Mouse (Mus musculus): ENCODE data around the gene Neurod1. TPM values are rescaled to one million over a fixed set of nuclear protein-coding genes. Genes with fewer than 3 reads are reported as not detected.

Neurod1 gene
- total and polyA plus RNA-seq, 3 experiments = not detected

DNA sequence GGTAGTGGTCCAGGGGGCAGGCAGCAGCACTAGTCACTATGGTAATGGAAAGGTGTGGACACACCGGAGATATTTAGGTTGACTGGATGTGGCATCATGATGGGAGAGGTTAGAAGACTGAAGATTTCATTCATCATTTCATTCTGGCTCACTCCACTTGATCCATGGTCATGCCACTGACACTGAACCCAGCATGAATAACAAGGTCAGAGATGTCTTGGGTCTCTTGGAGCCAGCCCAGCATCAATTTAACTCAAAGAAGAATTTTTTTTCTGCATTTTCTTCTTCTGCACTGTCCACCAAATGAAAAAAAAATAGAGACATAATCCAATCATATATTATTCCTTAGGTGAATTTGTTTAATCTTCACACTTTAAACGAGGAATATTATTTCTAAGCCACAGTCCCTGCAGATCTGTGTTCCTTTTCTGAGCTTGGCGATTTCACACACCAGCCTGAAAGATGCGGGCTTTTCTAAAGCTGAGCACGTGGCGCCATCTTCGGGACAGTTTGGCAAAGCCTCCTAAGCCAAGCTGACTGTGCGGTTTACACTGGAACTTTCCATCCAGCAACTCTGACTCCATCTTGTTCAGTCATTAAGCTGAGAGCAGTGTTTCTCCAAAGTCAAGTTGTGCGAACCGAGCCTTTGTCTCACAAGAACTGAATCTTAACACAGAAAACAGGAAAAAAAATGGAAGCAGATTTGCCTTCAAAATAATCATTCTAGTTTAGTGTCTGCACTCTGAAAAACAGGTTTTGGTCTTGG, 42.6 kb upstream of the Neurod1 start (continued):
- TF ChIP-seq HCFC1 (IDR thresholded peaks at IDR 0.05; ENCODE audit: low read depth, low read length) (no peak), ZMIZ1 (IDR thresholded peaks at IDR 0.05; ENCODE audit: low read depth, low read length) (no peak), TBP (IDR thresholded peaks at IDR 0.05; ENCODE audit: low read depth, low read length) (no peak), POLR2AphosphoS2 (IDR thresholded peaks at IDR 0.05; ENCODE audit: low read length) (no peak), SIN3A (IDR thresholded peaks at IDR 0.05; ENCODE audit: low read length) (0 out of 2 replicates have a peak, but pooled peaks have one; percentile 27), RCOR1 (IDR thresholded peaks at IDR 0.05; ENCODE audit: low read depth, low read length) (no peak), SMC3 (IDR thresholded peaks at IDR 0.05; ENCODE audit: low read depth, low read length) (peak; percentile 96), CHD2 (IDR thresholded peaks at IDR 0.05; ENCODE audit: low read length) (no peak), MYB (IDR thresholded peaks at IDR 0.05; ENCODE audit: low read depth, low read length) (no peak), CTCF (IDR thresholded peaks at IDR 0.05 in 2 of 3, conservative IDR thresholded peaks at IDR 0.05 in 1 of 3; ENCODE audit: control insufficient read depth in 1 of 3, insufficient read depth in 1 of 3, low read depth in 2 of 3, low read length in 3 of 3, poor library complexity in 1 of 3, severe bottlenecking in 1 of 3) (peak; percentile 54 to 90 (median 82)), MAZ (IDR thresholded peaks at IDR 0.05; ENCODE audit: low read depth, low read length) (no peak), ZKSCAN1 (IDR thresholded peaks at IDR 0.05; ENCODE audit: low read depth, low read length) (no peak), ELF1 (IDR thresholded peaks at IDR 0.05; ENCODE audit: low read depth, low read length) (no peak), MAX (IDR thresholded peaks at IDR 0.05; ENCODE audit: low read length) (peak; percentile 74; the same call in 1 of the 2 replicates)

GRCm38 (mm10) chr2:79485127-79485526, 28.6 kb upstream of the Neurod1 start:
- Histone ChIP-seq H3K9me3 (replicated peaks; ENCODE audit: insufficient read depth, low read length) (no peaks in the 10 kb centered on the region), H3K4me1 (ENCODE audit: control insufficient read depth in 1 of 2, insufficient read depth in 2 of 2, low read length in 2 of 2) (no peaks in the 10 kb centered on the region), H3K79me2 (ENCODE audit: control insufficient read depth, insufficient read depth, low read length, poor library complexity) (no peaks in the 10 kb centered on the region), H3K9ac (ENCODE audit: control insufficient read depth, low read depth, low read length, poor library complexity, severe bottlenecking) (no peak overlapping the region), H3K27ac (ENCODE audit: control insufficient read depth, low read depth, low read length) (no peak overlapping the region), H3K36me3 (ENCODE audit: control insufficient read depth in 1 of 2, insufficient read depth in 2 of 2, low read length in 2 of 2) (no peaks in the 10 kb centered on the region), H3K4me3 (ENCODE audit: control insufficient read depth in 1 of 2, insufficient read depth in 1 of 2, low read depth in 2 of 2, low read length in 2 of 2) (no peak overlapping the region), H3K27me3 (ENCODE audit: control insufficient read depth in 1 of 2, insufficient read depth in 2 of 2, low read length in 2 of 2) (peaks cover 5 to 8% of the 10 kb centered on the region in 2 experiments; a peak in 3 of 4 replicates)
- TF ChIP-seq MXI1 (IDR thresholded peaks at IDR 0.05; ENCODE audit: low read depth, low read length) (no peak), ZKSCAN1 (IDR thresholded peaks at IDR 0.05; ENCODE audit: low read depth, low read length) (no peak), MYC (IDR thresholded peaks at IDR 0.05; ENCODE audit: low read depth, low read length) (no peak), BHLHE40 (IDR thresholded peaks at IDR 0.05; ENCODE audit: borderline replicate concordance, low read depth, low read length) (no peak), CHD1 (IDR thresholded peaks at IDR 0.05; ENCODE audit: low read depth, low read length) (no peak), E2F4 (IDR thresholded peaks at IDR 0.05; ENCODE audit: borderline replicate concordance, low read depth, low read length) (no peak), RCOR1 (IDR thresholded peaks at IDR 0.05; ENCODE audit: low read depth, low read length) (no peak), CHD2 (IDR thresholded peaks at IDR 0.05; ENCODE audit: low read length) (no peak), RAD21 (IDR thresholded peaks at IDR 0.05; ENCODE audit: low read depth, low read length) (no peak), SIN3A (IDR thresholded peaks at IDR 0.05; ENCODE audit: low read length) (no peak), ETS1 (IDR thresholded peaks at IDR 0.05; ENCODE audit: low read depth, low read length) (no peak), JUND (IDR thresholded peaks at IDR 0.05; ENCODE audit: low read depth, low read length) (no peak), EP300 (IDR thresholded peaks at IDR 0.05; ENCODE audit: low read depth in 1 of 2, low read length in 2 of 2) (no peak), NRF1 (IDR thresholded peaks at IDR 0.05; ENCODE audit: insufficient read depth, low read depth, low read length, poor library complexity, severe bottlenecking) (no peak), GATA1 (IDR thresholded peaks at IDR 0.05; ENCODE audit: low read depth, low read length) (no peak)
- DNase-seq (ENCODE audit: low read depth, low spot score) = no peak
